Mouse (Mus musculus) cerebellum, adult 2 months (tissue): Measurements from ENCODE around the gene Depdc5.

Source experiments
- CTCF ChIP-seq: fragments of 200-500 bp; IDR thresholded peaks from 2 replicates; pipeline ENCODE4 v1.5.1; 2011; ENCODE audit warnings: low read depth, mild to moderate bottlenecking, control low read depth, low read length, moderate library complexity, borderline replicate concordance; ENCODE audit not compliant: insufficient read depth
- POLR2A ChIP-seq: fragments of 200-500 bp; IDR thresholded peaks from 2 replicates; pipeline ENCODE4 v1.6.1; 2011; ENCODE audit warnings: low read length, control low read depth, borderline replicate concordance; ENCODE audit not compliant: insufficient read depth

DNA sequence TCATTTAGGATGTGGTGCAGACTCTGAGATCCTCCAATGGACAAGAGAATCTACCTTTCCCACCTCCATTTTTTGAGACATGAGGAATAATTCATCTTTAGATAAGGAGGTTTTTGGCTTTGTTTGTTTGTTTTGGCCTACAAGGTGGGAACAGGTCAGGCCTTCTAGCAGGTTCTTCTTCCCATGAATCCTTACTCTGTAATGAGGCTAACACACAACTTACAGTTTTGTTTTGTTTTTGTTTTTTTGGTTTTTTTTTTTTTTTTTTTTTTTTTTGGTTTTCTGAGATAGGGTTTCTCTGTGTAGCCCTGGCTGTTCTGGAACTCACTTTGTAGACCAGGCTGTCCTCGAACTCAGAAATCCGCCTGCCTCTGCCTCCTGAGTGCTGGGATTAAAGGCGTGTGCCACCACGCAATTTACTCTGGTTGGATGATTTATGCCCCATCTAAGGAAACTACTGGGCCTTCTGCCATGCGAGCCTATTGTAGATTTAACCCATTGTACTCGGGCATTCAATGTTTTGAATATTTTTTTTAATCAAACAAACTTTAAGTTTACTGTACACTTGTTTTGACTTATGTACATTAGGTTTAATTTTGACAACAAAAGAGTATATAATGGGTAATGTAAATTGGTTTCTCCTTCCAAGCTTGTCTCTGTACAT, 900 bp upstream of the Depdc5 start:
- TF ChIP-seq CTCF (no peak), POLR2A (no peak)
